Mouse (Mus musculus): ENCODE measurements around the gene Desi2. TPM values are rescaled to one million over a fixed set of nuclear protein-coding genes. Genes with fewer than 3 reads are reported as not detected.

The Desi2 gene
- 41.9 TPM for polyA plus RNA-seq (2014; fragmentation: Illumina TruSeq; extraction: RNeasy Lipid Tissue Mini Kit (QIAGEN cat#74804); ENCODE audit: low read depth, low replicate concordance)

GRCm38 (mm10) chr1:178187216-178187791, at the start of gene Desi2:
Gene Desi2 (plus strand): TSS chr1:178187417.

Other genes with a start within 250 kb of the Desi2 start
- 105 TPM for gene Catspere2, start 204.0 kb upstream of the Desi2 start, polyA plus RNA-seq (2014; fragmentation: Illumina TruSeq; extraction: RNeasy Lipid Tissue Mini Kit (QIAGEN cat#74804); ENCODE audit: low read depth, low replicate concordance)
- gene Cox20, start 131.7 kb downstream of the Desi2 start, polyA plus RNA-seq (2014; fragmentation: Illumina TruSeq; extraction: RNeasy Lipid Tissue Mini Kit (QIAGEN cat#74804); ENCODE audit: low read depth, low replicate concordance): 162 TPM
- gene Hnrnpu, start 150.4 kb downstream of the Desi2 start, polyA plus RNA-seq (2014; fragmentation: Illumina TruSeq; extraction: RNeasy Lipid Tissue Mini Kit (QIAGEN cat#74804); ENCODE audit: low read depth, low replicate concordance): 989 TPM
- gene Efcab2, start 218.7 kb downstream of the Desi2 start, polyA plus RNA-seq (2014; fragmentation: Illumina TruSeq; extraction: RNeasy Lipid Tissue Mini Kit (QIAGEN cat#74804); ENCODE audit: low read depth, low replicate concordance): 244 TPM

Measured in testis, adult 10 weeks (tissue).